Mouse (Mus musculus) retina, adult 2 months (tissue): ENCODE results near the gene Pid1.

Source experiments
- DNase-seq: peaks from one replicate; pipeline ENCODE4 v3.0.0-alpha.2; 2012; ENCODE audit warnings: low read depth, low spot score

Pid1 gene

DNA sequence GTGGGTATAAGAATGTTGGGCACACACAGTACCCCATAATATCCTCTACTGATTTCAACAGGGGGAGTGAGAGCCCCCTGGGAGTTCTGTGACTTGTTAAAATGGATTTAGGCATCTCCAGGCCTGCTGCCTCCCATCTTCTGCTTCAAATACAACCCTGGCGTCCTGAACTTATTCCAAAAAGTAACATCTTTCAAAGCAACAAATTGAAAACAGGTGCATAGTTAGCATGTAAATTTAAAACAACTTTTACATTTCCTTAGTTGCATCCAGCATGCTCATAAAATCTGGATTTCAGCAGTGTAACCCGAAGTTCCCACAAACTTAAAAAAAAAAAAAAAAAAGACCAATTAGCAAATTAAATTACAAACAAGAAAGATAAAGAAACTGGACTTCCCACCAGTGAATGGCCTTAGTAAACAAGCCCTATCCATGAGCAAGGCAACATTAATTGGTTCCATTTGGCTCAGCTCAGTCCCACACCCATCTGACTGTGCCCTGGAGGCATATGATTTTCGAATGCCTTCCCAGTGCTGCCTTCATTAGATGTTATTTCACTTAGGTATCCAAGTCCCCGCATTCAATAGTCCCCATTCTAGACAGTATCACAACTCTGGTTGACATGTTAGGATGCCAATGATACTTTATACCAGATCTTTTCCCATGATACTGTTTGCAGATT lies 177.1 kb downstream of the Pid1 start:
- no peak for DNase-seq

DNA sequence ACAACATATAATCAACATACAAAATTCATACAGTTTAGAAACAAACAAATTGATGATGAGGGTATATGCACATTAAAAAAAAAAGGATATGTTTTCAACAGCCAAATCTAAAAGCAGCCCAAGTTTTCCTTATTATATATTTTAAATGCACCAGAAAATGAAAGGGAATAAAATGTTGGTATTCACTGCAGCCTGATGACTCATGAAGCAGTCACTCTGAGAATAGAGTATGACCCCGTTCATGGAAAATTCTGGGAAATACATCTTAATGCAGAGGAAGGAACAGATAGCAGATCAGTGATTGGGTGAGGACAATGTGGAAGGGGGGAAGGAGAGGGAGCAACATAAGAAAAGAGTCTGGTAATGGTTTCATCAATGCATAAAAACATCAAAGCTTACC lies 186.3 kb downstream of the Pid1 start:
- DNase-seq = no peak

DNA sequence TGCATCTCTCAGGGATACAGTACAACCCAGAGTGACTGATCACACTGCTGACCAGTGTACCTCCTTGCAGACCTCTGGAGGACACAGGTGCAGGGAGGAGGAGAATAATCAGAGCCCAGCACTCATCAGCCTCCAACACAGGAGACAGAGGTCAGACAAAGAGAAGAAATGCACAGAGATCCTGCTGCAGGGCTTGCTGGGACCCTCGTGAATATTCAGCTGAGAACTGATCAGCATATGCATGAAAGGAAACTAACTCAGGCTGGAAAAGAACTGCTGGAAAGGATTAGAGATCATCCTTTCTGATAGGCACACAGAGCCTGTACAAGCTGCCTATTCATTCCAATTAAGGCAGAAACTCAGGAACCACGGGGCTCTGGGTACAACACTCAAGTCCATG lies 186.9 kb downstream of the Pid1 start:
- no peak for DNase-seq

DNA sequence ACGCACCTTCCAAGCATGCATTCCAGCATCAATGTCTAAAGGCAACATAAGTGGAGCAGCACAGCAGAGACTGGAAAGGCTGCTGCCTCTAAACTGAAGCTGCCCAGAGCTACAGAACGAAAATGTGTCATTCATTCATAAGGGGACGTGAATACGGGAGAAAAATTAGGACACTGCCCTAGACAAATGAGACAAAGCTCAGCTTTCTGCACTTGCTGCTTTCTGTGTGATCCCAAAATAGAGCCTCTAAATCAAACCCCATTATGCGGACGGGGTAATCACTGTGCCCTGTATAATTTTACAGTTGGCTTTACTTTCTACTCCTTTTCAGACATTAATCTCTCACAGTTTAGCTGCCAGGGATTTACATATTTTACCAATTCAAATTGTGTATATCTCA lies 191.0 kb downstream of the Pid1 start:
- DNase-seq = no peak

DNA sequence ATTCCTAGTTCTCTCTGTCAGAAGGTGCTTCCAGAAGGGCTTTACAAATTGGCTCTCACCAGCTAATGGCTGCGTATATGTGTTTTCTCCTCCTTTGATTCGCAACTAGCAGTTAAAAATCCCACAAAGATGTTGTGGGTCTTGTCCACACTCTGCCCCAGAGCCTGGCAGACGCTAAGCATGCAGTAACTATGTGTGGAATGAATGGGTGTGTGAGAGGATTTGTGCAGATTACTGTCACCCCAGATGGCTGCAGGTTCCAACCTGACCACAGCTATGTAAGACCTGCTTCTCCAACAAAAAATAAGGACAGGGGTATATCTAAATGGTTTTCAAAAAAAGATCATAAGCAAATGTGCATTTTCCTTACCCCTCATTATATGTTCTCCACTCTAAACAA lies 206.2 kb downstream of the Pid1 start:
- DNase-seq = no peak

DNA sequence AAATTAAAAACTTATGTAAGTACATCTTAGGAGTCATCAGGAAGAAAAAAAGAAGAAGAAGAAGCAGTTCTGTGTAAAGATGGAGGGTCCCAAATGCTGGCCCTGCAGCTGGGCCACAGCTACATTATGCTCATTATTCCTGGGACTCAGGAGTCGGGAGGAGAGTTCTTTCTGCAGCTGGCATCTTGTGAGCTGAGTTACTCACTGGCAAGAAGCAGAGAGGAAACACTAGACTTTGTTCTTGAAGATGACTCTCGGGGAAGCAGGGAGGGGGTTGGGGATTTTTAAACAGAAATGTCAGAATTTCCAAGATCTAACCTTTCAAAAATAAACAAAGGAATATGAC lies 208.4 kb downstream of the Pid1 start:
- DNase-seq = no peak

DNA sequence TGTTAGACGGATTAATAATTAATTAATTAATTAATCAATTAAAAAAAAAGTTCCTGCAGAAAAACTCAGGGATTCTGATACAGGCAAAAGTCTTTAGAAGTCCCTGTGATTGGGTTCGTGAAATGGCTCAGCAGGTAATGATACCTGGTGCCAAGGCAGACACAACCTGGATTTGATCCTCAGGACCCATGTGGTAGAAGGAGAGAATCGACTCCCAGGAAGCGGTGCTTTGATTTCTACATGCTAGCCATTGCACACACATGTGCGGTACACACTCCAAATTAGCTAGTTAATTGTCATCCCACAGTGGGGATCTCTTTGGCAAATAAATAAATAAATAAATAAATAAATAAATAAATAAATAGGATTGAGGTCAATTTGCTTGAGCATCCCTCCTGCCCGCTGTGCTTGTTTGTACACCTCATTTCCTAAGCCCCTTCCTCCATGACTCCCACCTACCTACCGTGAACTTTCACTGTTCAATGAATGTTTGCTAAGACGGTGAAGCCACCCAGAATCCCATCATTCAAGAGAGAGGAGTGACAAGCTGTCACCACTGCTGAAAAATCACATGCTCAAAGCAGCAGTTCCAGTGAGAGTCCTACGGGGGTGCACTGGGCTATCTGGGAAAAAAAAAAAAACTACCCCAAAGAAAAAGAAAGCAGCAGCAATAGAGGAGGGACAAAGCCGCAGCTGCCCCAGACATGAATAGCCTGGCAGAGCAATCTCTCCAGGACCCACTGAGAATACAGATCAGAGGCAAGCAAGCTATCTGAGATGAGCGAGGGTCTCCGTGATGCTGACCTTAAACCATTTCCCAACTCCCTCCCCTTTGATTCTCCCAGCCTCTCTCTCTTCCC lies 209.0 kb downstream of the Pid1 start:
- no peak for DNase-seq

DNA sequence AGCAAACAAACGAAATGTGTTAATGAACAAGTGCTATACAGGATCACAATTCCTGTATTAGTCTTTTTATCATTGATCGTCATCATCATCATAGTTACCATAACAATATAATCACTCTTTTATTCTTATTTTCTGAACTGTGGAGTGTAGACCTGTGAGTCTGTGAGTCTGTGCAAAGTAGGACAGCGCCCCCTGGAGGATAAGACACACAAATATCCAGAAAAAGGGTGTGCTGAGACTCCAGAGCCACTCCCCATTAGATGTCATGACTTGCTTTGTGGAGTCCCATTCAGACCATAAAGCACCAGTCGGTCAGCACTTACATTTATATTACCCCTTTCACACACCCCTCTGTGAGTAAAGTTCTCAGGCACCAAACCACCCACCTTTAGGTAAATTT lies 210.0 kb downstream of the Pid1 start:
- no peak for DNase-seq

DNA sequence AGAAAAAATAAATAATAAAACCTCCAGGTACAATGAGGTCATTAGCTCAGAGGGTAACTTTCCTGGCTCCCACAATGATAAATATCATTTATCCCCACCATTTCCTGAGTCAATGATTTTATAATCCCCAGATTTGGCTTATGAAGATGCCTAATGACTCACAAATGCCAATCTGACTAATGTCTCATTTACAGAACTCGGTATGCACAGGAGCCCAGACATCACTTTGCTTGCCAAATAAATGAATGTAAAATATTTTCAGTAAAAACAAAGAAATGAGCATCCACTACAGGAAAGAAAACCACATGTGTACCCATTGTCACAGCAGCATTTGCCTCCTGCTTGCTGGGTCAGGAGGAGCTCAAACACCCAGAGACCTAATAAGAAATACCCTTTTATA lies 222.4 kb downstream of the Pid1 start:
- no peak for DNase-seq

DNA sequence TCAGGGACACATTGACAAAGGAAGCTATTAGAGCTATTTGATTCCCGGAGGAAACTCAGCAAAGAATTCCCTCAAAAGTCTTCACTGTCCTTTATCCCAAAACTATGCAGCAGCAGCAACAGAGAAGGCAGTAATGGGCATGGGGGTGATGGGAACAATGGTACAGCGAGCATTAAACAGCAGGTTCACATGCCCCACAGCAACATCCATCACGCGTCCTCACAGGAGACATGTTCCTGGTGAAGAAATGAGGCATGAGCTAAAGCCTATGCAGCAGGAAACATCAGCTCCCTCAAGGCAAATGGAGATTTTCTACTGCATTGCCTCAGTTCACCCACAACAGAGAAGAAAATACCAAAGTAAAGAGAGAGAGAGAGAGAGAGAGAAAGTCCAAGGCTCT lies 231.5 kb downstream of the Pid1 start:
- no peak for DNase-seq

DNA sequence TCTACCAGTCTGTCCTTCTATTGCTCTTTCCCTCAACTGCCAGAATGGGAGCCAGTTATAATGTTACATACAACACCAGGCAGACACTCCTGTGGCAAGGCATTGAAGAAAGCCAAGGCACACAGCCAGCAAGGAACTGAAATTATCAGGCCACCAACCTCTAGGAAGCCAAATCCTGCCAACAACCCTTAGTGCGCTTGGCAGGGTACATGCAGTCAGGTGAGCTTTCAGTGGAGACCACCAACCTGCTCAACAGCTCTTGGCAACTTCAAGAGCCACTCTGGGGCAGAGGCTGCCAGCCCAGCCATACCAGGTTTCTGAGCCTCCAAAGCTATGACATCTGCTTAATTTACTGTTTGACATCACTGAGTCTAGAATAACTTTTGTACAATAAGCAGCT lies 232.2 kb downstream of the Pid1 start:
- DNase-seq = no peak

DNA sequence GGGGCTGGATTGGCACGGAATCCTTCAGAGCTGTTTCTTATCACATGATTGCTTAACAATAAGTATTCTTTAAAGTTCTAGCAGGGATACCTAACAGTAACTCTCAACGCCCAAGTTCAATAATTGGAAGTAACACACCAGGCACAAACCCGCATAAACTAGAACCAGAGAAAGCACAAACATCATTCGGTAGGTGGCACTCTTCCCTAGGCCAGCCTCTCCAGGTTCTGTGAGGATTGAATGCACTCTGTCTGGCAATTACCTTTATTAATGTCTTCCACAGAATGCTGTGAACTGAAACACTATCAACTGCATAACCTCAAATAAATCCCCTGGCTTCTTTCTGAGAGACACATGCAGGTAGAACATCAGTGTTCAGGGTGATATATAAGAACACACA lies 235.5 kb downstream of the Pid1 start:
- no peak for DNase-seq

DNA sequence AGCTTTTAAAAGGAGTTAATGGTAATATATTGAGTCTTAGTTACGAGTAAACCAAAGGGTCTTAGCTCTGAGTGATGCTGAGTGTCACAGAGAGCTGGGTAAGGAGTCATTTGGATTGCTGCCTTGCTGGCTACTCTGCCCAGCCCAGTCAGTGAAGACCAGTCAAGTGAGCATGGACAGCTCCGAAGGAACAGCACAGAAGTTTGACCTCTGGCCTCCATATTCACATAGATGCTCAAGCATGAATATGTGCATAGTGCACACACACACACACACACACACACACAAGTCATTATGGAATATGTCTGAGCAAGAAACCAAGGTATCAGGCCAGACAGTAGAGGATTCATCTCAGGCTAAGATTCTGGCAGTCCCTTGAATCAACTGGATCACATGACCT lies 244.7 kb downstream of the Pid1 start:
- DNase-seq = no peak

DNA sequence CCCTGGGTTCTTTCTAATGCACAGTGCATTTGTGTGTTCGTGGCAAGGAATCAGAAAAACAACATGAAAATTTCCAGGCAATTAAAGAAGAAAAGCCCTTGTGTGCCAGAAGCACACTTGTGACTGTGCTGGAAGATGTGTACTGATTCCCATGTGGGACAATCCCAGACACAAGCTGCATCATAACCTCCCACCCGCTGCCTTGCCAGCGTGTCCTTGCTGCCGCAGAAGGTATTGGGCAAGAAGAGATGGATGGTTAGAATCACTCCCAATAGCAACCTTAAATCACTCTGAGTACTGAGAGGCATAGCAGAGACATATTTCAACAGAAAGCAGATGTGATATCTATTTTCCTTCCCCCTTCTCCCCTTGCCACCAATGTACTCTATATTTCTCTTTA lies 257.2 kb downstream of the Pid1 start:
- DNase-seq = no peak

DNA sequence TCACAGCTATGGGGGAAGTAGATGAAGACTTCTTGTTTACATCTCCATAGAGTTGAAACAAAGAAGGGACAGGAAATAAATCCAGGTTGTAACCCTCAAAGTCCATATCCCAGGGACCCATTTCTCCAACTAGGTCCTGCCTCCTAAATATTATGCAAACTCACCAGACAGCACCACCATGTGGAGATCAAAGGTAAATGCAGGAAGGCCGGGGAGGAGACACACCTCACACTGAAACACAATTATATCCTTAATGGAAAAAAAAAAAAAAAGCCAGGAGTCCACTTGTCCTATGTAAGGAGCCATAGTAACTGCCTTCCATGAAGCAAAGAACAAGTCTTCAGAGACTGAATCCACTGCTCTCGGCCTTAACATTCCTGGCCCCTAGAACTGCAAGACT lies 261.9 kb downstream of the Pid1 start:
- DNase-seq = no peak

DNA sequence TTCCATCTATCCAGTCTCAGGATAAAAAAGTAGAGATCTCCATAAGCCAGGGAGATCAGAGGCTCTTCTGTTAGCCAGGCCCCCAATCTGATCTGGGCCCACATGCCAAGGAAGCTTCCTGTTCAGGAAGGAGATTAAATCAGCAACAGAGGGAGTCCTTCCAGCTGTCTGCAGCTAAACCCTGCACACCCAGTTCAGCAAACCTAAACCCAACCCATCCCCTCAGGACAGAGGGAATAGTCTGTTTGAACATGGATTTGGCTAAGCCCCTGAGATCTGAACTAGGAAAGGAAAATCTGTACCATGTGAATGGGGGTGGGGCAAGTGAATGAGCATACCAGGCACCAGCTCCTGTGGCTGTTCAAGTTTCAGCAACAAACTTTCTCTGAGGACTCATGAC lies 266.6 kb downstream of the Pid1 start:
- no peak for DNase-seq

DNA sequence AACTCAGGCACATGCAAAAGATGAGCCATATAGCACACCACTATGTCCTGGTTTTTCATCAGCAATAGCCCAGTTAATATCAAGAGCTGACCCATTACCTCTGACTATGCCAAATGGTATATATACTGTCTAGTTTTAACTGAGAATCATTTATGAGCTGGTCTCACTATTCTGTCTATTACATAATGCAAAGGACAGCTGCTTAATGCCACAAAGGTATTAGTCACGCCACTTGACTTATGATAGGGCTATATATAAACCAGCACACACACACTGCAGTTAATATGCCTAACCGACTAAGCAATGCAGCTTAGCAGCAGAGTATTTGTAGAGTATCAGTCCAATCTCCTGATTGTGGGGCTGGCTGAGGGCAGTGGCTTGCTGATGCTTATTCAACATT lies 270.7 kb downstream of the Pid1 start:
- peak; percentile 6 for DNase-seq

DNA sequence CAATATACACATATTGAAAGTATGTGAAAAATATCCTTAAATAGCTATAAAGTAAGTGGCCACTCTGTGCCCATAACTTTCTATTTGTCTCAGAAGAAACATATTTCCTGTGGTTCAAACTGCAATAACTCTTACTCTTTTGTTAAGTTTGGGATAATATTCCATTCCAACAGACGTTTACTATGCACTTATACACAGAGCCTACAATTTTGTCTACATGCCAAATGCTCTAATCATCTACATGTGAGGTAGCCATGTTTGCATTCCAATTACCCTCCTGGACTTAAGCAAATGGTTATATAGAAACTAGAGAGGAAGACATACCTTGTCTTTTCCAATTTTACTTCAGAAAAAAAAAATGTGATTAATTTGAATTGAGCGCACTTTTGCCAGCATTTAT lies 274.3 kb downstream of the Pid1 start:
- DNase-seq = no peak

DNA sequence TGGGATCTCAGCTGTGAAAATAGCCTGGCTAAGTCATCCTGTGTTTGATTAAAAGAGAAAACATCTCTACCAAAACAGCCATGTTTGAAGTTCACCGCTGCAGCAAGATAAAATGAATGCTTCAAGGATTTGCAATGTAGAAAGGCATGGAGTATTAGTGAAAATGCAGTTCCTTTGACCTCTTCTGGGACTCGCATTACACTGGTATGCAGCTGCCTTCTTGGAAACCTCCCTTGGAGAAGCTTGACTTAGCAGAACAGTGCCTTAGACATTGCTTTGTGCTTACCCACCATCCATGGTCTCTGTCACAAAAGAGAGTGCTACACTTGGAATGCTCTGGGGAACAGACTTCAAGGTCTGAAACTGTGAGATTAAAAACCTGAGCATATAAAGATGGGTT lies 276.0 kb downstream of the Pid1 start:
- DNase-seq = no peak

DNA sequence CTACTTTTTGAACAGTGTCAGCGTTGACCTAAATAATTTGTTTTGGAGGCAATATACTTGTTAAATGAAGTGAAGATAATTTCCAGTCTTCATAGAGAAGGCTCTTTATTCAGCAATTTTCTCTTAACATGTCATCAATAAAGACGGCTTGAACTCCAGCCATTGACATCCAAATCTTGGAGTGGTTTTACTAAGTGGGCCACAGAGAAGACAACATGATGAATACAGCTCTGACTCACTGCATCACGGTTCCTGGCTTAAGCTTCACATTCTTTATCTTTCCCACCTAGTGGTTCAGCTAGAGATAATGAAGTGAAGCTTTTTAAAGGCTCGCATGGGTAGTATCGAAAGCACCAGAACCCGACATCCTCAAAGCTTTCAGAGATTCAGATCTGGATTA lies 276.7 kb downstream of the Pid1 start:
- DNase-seq = no peak

DNA sequence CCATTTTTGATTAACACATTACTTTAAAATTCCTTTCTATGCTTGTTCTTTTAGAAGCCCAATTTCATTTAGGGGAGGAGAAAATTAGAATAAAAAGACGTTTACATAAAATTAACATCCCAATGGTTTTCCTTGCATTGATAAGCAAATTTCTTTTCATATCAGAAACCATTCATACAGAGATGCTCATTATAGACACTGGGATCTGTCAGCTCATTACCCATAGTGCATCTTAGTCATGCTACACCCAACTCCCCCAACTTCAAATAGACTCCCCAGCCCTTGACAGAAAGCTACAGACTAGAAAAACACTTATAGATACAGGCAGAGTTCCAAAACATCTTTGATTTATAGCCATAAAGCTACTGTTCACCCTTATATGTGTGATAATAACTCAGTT lies 277.5 kb downstream of the Pid1 start:
- no peak for DNase-seq

DNA sequence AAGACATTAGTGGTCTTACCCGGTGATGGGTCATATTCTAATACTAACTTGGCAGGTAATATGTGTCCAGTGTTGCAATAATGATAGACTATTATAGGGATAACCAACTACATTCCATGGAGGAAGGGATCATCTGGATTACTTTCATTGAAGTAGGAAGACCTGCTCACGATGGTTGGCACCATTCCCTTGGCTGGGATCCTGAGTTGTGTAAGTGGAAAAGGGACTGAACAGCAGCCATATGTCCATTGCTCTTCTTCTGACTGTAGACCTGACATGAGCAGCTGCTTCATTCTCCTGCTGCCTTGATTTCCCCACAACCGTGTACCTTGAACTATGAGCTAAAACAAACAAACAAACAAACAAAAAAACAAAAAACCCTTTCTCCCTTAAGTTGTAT lies 278.6 kb downstream of the Pid1 start:
- no peak for DNase-seq

DNA sequence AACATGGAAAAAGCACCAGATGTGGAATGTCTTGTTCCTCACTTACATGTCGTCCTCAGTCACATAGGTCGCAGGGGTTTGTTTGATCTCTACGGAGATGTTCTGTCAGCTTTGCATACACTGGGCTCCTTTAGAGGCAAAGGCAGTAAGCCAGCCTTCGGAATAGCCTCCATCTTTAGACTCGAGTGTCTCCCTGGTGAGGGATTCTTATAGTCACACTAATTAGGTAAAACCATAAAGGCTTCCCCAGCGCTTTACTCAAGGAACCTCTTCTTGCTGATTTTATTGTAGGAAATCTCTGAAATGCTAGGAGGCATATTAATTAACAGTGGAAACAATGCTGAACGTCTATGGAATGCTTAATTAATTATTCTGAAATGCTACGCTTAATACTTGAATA lies 284.4 kb downstream of the Pid1 start:
- no peak for DNase-seq

DNA sequence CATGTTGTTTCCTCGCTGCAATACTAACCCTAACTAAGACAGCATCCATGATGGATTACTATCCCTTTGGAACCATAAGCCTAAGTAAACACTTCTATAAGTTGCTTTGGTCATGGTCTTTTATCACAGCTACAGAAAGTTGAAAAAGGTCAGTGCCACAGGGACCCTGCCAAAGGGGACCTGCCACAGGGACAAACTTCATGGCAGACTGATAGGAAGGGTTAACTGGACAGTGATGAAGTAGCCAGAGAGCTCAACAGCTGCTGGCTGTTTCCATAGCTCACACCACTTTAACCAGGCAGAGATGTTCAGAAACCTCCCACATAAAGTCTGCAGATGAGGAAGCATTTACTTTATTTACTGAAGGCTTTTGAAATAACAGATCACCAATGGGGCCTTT lies 287.0 kb downstream of the Pid1 start:
- no peak for DNase-seq
